Mouse (Mus musculus) urinary bladder, postnatal 14 days (tissue): ENCODE measurements around the gene Slc16a1.
"Not testable (repeated sequence)": the region's sequence is repeated elsewhere in the genome, so short reads cannot be mapped to it uniquely, and the experiment has no call there.

Experiments
- DNase-seq: peaks from one replicate; pipeline ENCODE4 v3.0.0; 2021; ENCODE audit warnings: low spot score

Slc16a1 gene

DNA sequence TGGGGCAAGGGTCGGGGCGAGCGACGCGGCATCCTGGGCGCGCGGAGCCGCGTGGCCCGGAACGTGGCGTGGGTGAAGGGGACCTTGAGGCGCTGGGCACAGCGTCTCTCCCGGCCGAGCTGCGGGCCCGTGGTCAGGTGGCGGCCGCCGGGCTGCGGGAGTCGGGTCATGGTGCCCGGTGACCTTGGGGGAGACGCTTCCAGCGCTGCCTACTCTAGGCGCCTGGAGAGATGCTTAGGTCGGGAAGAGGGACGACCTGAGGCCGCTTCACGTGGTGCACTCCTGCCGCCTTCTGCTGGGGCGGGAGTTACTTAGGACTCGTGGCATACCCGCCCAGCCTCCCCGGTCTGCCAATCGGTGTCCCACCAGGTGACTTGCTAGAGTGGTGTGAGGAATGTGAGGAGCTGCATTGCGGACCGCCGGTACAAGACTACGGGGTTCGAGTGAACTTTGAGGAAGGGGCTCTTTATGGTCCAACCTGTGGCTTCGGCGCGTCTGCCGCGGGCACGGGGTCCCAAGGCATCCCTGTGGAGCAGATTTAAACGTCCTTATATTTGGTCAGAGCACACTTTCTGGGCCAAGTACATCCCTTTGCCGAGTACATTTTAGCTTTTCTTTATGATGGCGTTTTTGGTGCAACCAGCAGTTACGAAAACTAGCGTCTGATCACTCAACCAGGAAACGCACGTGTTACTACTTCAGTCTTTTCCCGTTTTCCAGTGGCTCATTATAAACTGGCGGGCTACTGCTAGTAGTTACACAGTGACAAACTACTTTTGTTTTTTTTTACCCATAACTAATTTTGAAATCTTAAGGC, 672 bp downstream of the Slc16a1 start:
- DNase-seq, result peak; percentile 56

DNA sequence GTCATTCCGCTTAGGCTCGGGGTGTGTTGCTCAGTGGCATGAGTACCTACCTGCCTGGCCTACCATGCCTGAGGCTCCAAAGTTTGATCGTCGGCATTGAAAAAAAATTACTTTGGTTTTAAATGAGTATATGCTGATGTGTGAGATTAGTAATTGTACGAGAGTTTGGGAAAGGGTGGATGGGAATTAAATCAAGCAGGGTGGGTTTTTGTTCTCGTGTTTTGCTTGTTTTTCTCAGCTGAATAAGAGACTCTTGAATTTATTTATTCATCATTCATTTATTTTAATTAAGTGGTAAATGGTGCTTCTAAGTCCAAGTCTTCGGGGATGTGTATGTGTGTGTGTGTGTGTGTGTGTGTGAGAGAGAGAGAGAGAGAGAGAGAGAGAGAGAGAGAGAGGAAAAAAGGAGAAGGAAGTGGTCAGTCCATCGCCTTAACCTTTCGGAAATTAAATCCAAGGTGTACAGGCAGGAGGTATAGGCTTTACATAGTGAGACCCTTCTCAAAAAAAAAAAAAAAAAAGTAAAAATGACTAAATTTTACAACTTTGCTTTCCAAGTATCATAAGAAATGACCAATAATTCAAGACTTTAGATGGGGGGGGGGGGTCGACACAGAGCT, 1.4 kb downstream of the Slc16a1 start:
- no peak for DNase-seq

DNA sequence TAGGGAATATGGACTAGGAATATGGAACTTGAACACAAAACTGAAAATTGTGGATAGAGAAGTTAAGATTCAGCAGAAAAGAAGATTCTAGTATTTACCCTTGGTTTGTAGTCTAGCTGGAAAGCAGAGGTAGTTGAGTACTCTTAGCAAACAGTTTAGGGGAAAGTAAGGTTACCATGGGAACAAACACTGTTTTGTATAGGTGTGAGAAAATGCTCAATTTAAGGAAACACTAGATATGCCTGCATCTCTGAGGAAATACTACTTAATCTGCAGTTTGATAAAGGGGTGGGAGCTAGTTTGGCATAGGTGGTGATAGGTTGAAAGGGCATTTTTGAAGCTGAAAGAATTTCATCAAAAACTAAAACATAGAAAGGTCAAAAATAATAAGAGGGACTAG, 2.4 kb downstream of the Slc16a1 start:
- no peak for DNase-seq

DNA sequence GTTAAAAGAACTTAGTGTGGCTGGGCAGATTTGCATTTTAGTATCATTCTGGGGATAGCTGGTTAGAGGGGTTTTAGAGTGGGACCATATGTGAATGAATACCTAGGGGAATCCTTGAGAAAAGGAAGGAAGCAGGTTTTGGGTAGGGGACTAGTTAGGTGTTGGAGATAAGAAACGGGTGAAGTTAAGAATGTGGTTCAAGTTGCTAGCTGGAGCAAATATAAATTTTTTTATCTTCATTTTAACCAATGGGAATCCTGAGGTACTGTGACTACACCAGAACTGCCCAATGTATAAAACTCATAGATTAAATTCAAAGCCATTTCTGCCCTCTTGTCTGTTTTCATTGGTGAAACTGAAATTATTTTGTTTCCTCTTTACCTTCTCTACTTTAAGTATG, 2.8 kb downstream of the Slc16a1 start:
- DNase-seq, result no peak

DNA sequence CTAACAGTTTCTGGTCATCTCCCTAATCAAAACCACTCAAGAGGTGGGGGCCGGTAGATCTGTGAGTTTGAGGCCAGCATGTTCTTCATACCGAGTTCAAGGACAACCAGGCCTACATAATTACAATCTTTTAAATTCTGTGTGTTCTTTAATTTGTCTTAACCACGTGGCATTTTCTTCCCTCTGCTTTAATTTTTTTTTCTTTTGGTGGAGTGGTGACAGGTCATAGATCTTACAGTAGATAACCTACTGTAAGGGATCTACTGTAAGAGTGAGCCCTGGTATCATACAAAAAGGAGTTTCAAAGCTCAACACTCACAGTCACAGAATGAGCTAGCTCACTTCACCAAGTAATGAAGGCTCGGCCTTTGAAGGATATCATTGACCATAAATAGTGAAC, 4.6 kb downstream of the Slc16a1 start:
- no peak for DNase-seq

- DNase-seq, result peak; percentile 57
Measured at GRCm38 (mm10) chr3:104643810-104644270, 5.4 kb downstream of the Slc16a1 start.

- no peak for DNase-seq
Measured at GRCm38 (mm10) chr3:104644371-104644770, 5.9 kb downstream of the Slc16a1 start.

DNA sequence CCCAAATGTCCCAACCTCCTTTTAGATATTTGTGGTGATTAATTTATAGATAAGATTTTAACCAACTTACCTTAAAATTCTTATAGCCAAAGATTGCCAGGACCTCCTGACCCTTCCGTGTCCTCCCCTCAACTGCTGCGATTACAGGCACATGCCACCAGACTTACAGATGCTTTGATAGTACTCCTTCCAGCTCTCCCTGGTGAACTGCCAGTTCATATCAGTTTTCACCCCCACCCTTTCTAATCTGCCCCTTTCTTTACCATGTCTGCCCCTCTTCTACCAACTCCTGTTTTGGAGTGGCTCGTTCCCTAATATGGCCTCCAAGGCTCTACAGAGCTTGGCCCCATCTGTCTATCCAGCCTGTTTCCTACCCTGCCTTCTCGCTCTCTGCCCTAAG, 15.8 kb downstream of the Slc16a1 start:
- DNase-seq, result no peak

DNA sequence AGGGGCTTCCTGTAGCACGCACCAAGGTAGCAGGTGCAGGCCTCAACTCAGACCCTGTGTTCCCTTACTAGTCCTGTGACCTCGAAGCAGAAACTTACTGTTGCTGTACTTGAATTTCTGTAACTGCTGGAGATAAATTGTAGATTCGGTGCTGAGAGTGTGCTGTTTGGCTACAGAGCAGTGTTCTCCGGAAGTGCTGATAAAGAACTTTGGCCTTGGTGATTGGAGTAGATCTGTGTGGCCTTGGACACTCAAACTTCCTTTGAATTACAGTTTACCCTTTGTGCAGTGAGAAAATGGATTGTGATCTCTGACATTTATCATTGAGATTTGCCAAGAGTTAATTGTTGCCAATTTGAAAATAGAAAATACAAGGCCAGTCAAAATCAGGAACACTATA, 16.5 kb downstream of the Slc16a1 start:
- DNase-seq, result no peak

DNA sequence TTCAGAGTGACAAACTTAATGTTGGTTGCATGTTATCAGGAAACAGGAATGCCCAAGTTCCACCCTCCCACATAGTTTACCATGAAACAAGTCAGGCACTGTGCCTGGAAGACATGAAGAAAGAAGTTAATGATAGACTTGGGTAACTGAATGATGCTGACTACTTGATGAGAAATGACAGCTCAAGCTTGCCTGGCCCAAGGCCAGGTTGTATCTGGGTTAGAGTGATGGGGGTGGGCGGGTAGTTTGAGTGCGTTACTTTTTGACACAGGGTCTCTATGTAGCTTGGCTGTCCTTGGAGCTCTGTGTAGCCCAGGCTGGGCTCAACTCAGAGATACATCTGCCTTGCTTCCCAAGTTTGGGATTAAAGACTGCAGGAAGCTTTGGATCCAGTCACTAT, 20.2 kb downstream of the Slc16a1 start:
- DNase-seq, result no peak

- DNase-seq, result no peak
Measured at GRCm38 (mm10) chr3:104659758-104660157, 21.3 kb downstream of the Slc16a1 start.

- DNase-seq, result no peak
Measured at GRCm38 (mm10) chr3:104660522-104660921, 22.1 kb downstream of the Slc16a1 start.

DNA sequence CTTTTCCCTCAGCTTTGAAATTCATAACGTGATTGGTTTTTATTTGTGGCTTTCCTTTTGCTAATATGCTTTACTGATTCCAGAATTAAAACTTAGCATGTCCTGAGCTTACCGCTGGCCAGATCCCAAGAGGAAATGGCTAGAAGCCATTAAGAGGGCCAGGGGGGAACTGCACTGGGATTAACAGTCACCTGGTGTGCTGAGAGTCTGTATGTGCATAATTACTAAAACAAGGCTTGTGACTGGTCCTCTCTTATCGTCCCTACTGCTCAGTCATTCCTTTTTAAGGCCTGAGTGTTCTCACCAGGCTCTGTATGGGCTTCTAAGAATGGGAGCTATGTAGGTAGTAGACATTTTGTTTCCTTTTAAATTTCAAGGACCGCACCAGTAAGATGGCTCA, 23.5 kb downstream of the Slc16a1 start:
- no peak for DNase-seq

GRCm38 (mm10) chr3:104662926-104663325, 24.5 kb downstream of the Slc16a1 start:
- no peak for DNase-seq

DNA sequence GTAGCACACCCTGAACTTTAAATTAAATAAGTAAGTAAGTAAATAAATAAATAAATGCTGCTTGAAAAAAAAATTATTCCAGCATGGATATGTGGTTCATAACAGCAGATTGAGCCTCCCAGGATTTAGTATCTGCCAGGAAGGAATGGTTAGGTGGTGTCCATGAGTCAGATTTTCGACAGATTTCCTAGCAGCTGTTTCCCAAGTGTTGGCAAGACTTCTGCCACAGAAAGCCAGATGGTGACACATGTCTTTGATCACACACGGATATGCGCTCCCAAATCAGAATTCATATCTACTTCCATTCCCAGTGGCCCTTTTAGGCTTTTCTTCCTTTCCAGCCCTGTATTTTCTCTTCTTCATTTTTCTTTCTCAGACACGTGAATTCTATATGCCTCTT, 28.5 kb downstream of the Slc16a1 start:
- DNase-seq, result peak; percentile 26

- no peak for DNase-seq
Measured at GRCm38 (mm10) chr3:104667451-104667850, 29.0 kb downstream of the Slc16a1 start.

DNA sequence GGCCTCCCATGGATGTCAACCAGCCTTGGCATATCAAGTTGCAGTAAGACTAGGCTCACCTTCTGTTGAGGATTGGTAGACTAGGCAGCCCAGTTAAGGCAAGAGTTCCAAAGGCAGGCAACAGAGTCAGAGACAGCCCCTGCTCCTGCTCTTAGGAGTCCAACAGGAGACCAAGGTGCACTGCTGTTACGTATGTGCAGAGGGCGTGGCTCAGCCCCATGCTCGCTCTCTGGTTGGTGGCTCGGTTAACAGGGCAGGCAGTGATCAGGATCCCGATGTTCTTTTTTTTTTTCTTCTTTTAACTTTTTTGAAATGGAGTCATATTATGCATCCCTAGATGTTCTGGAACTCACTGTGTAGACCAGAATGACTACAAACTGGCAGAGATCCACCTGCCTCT, 30.5 kb downstream of the Slc16a1 start:
- no peak for DNase-seq

DNA sequence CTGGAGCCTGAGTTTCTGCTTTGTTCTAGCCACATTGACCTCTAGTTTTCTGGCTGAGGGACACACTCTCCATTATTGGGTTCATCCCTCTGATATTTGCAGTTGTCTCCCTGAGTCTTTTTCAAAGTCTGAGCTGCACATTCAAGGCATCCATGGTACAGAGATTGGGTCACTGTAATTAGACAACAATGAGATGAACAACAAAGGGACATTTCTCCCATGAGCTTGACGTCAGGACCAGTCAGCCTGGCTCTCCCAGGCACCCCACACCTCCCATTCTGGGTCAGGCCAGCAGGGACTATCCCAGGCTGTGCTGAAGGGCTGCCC, 31.4 kb downstream of the Slc16a1 start:
- DNase-seq, result no peak

GRCm38 (mm10) chr3:104670183-104671020, 31.9 kb downstream of the Slc16a1 start:
- DNase-seq, result not testable (repeated sequence)

- no peak for DNase-seq
Measured at GRCm38 (mm10) chr3:104671543-104671942, 33.1 kb downstream of the Slc16a1 start.

DNA sequence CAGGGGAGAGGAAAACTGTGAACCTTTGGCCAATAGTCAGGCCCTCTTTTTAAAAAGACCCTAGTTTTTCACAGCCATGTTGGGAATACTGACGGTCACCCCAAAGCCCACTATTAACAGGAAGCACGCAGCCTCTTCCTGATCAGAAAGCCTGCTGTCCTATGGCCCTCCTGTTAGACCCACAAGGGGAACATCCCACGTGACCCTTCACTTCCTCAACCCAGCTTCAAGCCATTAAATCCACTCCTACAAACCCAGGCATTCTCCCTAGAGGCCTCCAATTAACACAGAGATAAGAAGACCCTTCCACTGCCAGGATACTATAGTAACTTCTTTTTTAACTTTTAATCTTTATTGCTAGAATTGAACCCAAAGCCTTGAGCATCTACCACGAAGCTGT, 33.6 kb downstream of the Slc16a1 start:
- DNase-seq, result no peak

DNA sequence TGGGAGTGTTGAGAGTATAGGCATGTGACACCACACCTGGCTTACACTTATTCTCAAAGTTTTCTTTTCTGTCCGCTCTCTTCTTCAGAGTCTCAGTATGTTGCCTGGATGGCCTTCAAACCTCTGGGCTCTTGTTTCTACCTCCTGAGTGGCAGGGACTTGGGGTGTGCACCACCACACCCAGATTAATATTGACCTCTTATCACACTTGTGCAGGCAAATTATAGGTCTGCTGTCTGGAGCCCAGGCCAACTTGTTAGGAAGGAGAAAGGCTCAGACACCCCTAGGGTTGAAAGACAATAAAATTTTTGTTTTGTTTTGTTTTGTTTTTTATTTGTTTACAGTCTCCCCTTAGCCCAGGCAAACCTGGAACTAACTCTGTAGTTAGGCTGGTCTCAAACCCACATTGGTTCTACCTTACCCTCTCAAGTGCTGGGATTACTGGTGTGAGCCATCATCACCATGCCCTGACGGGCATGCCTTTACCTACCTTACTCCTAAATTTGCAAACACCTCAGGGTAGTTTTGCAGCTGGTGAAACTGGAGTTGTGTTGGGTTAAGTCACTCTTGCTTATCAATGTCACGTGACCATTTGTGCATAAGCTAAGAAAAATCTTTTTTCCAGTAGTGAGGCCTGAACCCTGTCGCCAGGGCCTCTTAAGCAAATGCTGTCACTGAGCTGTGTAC, 35.3 kb downstream of the Slc16a1 start:
- DNase-seq, result no peak
